Mouse (Mus musculus): ENCODE measurements at regions not wholly inside any gene's neighbourhood (a gene's known extent, or its start where the extent isn't known, plus 50 kb on each side); places are given as distances from the start of the nearest gene placed in this dataset.

DNA sequence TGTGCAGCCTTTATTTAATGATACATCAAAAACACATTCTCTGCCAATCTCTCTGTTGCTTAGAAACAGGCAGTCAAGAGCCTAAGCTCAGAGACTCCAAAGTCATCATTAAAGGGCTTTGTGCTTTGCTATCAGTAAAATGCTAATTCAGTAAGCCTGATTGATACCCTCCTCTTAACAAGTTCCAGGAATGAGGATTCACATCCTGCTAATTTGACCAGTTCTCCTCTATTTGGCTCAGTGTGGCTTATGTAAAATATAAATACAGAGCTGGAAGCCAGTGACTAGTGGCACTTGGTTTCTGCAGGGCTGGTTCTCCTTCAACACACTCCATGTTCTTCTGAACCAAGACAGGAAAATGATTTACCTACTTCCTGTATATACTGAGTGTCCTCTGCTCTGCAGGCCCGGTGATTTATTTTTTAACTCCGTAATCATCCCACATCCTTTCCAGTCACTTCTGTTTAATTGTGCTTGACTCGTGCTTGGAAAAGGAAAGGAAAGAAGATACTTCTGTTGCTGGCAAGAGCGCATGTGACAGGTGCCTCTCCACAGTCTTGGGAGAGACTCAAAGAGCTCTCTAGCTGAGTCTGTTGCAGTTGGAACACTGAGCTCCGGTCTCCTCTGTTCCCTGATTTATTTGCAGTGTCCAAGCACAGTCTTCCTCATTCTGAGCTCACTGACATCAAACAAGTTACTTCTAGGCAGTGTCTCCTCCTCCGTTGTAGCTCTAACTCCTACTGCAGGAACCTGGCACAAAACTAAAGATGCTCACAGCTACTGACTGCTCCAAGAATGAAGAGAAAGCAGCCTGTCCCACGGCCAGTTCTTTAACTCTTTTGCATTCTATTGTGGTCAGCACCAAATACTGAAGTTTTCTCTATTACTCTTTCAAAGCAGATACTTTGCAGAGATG lies 559.0 kb downstream of the Rps29 start:
- TF ChIP-seq POLR2A (IDR thresholded peaks at IDR 0.05; ENCODE audit: borderline replicate concordance, extremely low read depth, low read depth, low read length) = no peak
- no peak for TF ChIP-seq CTCF (IDR thresholded peaks at IDR 0.05; ENCODE audit: insufficient read depth, low read length)
